ENCODE assay signal across 22 mouse cellular contexts in the genomic region with DNA sequence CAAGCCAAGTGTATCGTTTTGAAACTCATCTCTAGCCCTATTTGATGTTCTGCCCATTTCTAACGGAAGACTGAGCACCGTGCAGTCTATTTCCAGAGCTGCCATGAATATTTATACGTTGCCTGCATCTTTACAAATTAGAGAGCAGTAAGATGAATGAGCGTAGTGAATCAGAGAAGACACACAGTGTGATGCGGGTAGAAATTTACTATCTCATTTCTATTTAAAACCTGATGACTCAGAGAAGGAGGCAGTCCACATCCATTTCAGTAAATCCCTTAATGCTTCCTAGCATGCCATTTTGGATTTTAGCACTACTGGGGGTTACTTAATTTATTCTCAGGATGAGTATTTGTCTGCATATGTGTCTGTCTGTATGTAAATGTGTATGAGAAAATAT.
DNase-seq lines count a peak whose midpoint lies in the region; ATAC-seq and TF ChIP-seq lines count a peak whose summit lies in the region.
"Had no signal": no experiment of that assay in that cellular context is flagged by ENCODE, and none has a peak within 500 bp of the region (broad histone marks: within the 10 kb centered on the region; RNA-seq: fewer than 3 reads in every experiment).

No protein-coding gene starts in this region.

- H3K9ac ChIP-seq in hindbrain, embryonic 11.5 days (ENCODE audit: low read depth, low read length): no peak overlapping the region
- H3K9ac ChIP-seq in hindbrain, embryonic 14.5 days: no peak overlapping the region
- H3K9ac ChIP-seq: heart, embryonic 13.5 days; intestine, embryonic 15.5 days; limb, embryonic 12.5 days; liver, embryonic 12.5 days had no signal

- WGBS in hindbrain, embryonic 11.5 days: 87% methylated on average over 6 of the region's 6 CpGs
- 81% methylated on average over 6 of the region's 6 CpGs for WGBS in hindbrain, embryonic 10.5 days
- 47% methylated on average over 6 of the region's 6 CpGs for WGBS in hindbrain, embryonic 14.5 days

- H3K27ac ChIP-seq in hindbrain, embryonic 11.5 days (ENCODE audit: low read depth, low read length): no peak overlapping the region
- no peak overlapping the region for H3K27ac ChIP-seq in hindbrain, embryonic 10.5 days
- H3K27ac ChIP-seq in hindbrain, embryonic 14.5 days: no peak overlapping the region
- H3K27ac ChIP-seq: gastrocnemius, adult 2 months; heart, embryonic 13.5 days; intestine, embryonic 15.5 days; limb, embryonic 12.5 days; liver, embryonic 12.5 days; stomach, postnatal 0 days had no signal

- H3K27me3 ChIP-seq in hindbrain, embryonic 11.5 days (ENCODE audit: control insufficient read depth, insufficient read depth, low read length): no peaks in the 10 kb centered on the region
- no peaks in the 10 kb centered on the region for H3K27me3 ChIP-seq in hindbrain, embryonic 10.5 days (ENCODE audit: insufficient read depth, poor library complexity, severe bottlenecking)
- H3K27me3 ChIP-seq in Patski (no peaks in the 10 kb centered on the region), myocyte (ENCODE audit: control insufficient read depth, insufficient read depth, insufficient read length) (no peaks in the 10 kb centered on the region)
- H3K27me3 ChIP-seq in hindbrain, embryonic 14.5 days (ENCODE audit: control insufficient read depth, insufficient read depth, low read length): no peaks in the 10 kb centered on the region
- H3K27me3 ChIP-seq: CH12.LX; heart, embryonic 13.5 days; intestine, embryonic 15.5 days; limb, embryonic 12.5 days; liver, embryonic 12.5 days had no signal

- H3K9me3 ChIP-seq in hindbrain, embryonic 11.5 days (ENCODE audit: control insufficient read depth, low read length): no peaks in the 10 kb centered on the region
- no peaks in the 10 kb centered on the region for H3K9me3 ChIP-seq in hindbrain, embryonic 10.5 days
- no peaks in the 10 kb centered on the region for H3K9me3 ChIP-seq in hindbrain, embryonic 14.5 days (ENCODE audit: control insufficient read depth, low read length)
- H3K9me3 ChIP-seq: heart, embryonic 13.5 days; intestine, embryonic 15.5 days; limb, embryonic 12.5 days; liver, embryonic 12.5 days had no signal

- no peak for DNase-seq in hindbrain, embryonic 11.5 days (ENCODE audit: low spot score)
- no peak for DNase-seq in hindbrain, embryonic 10.5 days (ENCODE audit: low spot score)
- peak; percentile 6 for DNase-seq in Patski (ENCODE audit: low read depth, low spot score)
- DNase-seq in hindbrain, embryonic 14.5 days (ENCODE audit: low spot score): peak; percentile 43
- no peak for DNase-seq in lung, postnatal 4 days
- DNase-seq in ovary, adult 18-20 months (ENCODE audit: low spot score): no peak
- DNase-seq: cerebellum, adult 9-10 months; gastrocnemius, adult 2 months; heart, postnatal 36 days; kidney, adult 9 months; kidney, postnatal 25 days; lung, adult 2 months had no signal

- no peaks in the 10 kb centered on the region for H3K79me2 ChIP-seq in myocyte (ENCODE audit: control insufficient read depth, insufficient read depth)

- no peak overlapping the region for H3K4me2 ChIP-seq in hindbrain, embryonic 11.5 days (replicated peaks; ENCODE audit: low read depth, low read length)
- H3K4me2 ChIP-seq in hindbrain, embryonic 14.5 days (replicated peaks): no peak overlapping the region
- peak overlapping the region; percentile 47 for H3K4me2 ChIP-seq in myocyte (ENCODE audit: low read depth)
- H3K4me2 ChIP-seq: heart, embryonic 13.5 days; intestine, embryonic 15.5 days; limb, embryonic 12.5 days; liver, embryonic 12.5 days had no signal

- H3ac ChIP-seq in myocyte (ENCODE audit: control insufficient read depth, insufficient read length): no peak overlapping the region

- ATAC-seq in hindbrain, embryonic 11.5 days (ENCODE audit: low FRiP score): peak; percentile 43; the same call in 1 of the 2 replicates
- ATAC-seq in Patski: peak; percentile 65
- peak; percentile 77 for ATAC-seq in hindbrain, embryonic 14.5 days (ENCODE audit: low FRiP score)
- ATAC-seq in activated CD4-positive, CD25-positive, alpha-beta regulatory T cell, adult 4 months: no peak
- ATAC-seq: forebrain, embryonic 16.5 days; intestine, embryonic 15.5 days; liver, embryonic 12.5 days had no signal

- no peak for TF ChIP-seq CTCF in Patski (IDR thresholded peaks at IDR 0.05)

- in situ Hi-C loops in Patski (cut with MboI; ENCODE audit: low pct_unique_long_range_greater_than_20kb): no loop called here

- H3K4me3 ChIP-seq in hindbrain, embryonic 11.5 days (ENCODE audit: low read depth, low read length): no peak overlapping the region
- H3K4me3 ChIP-seq in hindbrain, embryonic 10.5 days: no peak overlapping the region
- H3K4me3 ChIP-seq in hindbrain, embryonic 14.5 days (replicated peaks; ENCODE audit: low read length): no peak overlapping the region
- H3K4me3 ChIP-seq in myocyte: no peak overlapping the region
- H3K4me3 ChIP-seq: erythroblast, embryonic 14.5 days; gastrocnemius, adult 2 months; heart, embryonic 13.5 days; intestine, embryonic 15.5 days; limb, embryonic 12.5 days; liver, embryonic 12.5 days had no signal

- CTCF ChIA-PET in Patski (lab: Charles Lee): no interaction called here

- H3K36me3 ChIP-seq in hindbrain, embryonic 11.5 days (ENCODE audit: control insufficient read depth, insufficient read depth, low read length): no peaks in the 10 kb centered on the region
- no peaks in the 10 kb centered on the region for H3K36me3 ChIP-seq in hindbrain, embryonic 10.5 days
- H3K36me3 ChIP-seq in hindbrain, embryonic 14.5 days (replicated peaks; ENCODE audit: control insufficient read depth, insufficient read depth): no peaks in the 10 kb centered on the region
- H3K36me3 ChIP-seq in myocyte (ENCODE audit: control insufficient read depth, insufficient read depth): no peaks in the 10 kb centered on the region
- H3K36me3 ChIP-seq: heart, embryonic 13.5 days; intestine, embryonic 15.5 days; limb, embryonic 12.5 days; liver, embryonic 12.5 days had no signal

- no peak for TF ChIP-seq POLR2A in myocyte (IDR thresholded peaks at IDR 0.05; ENCODE audit: insufficient read length, low read depth)

- POLR2A ChIA-PET in Patski (lab: Charles Lee): no interaction called here

- no peaks in the 10 kb centered on the region for H3K4me1 ChIP-seq in hindbrain, embryonic 11.5 days (replicated peaks; ENCODE audit: control insufficient read depth, insufficient read depth, low read length)
- H3K4me1 ChIP-seq in hindbrain, embryonic 10.5 days (replicated peaks): no peaks in the 10 kb centered on the region
- no peaks in the 10 kb centered on the region for H3K4me1 ChIP-seq in hindbrain, embryonic 14.5 days (replicated peaks; ENCODE audit: control insufficient read depth, insufficient read depth, low read length)
- H3K4me1 ChIP-seq: heart, embryonic 13.5 days; intestine, embryonic 15.5 days; limb, embryonic 12.5 days; liver, embryonic 12.5 days had no signal

TF ChIP-seq in myocyte, 11 proteins besides CTCF, POLR2A, EP300 and RAD21:
- TF ChIP-seq TCF12 (IDR thresholded peaks at IDR 0.05; ENCODE audit: insufficient read depth, poor library complexity, severe bottlenecking) (no peak), POLR2AphosphoS2 (IDR thresholded peaks at IDR 0.05; ENCODE audit: insufficient read length, low read depth) (no peak), USF1 (IDR thresholded peaks at IDR 0.05; ENCODE audit: low read depth) (no peak), MYOD1 (IDR thresholded peaks at IDR 0.05; ENCODE audit: control insufficient read depth in 1 of 3, insufficient read length in 2 of 3, low read depth in 2 of 3) (no peak), MYOG (IDR thresholded peaks at IDR 0.05; ENCODE audit: control insufficient read depth in 1 of 3, insufficient read depth in 1 of 3, insufficient read length in 2 of 3, low read depth in 2 of 3) (no peak), SRF (IDR thresholded peaks at IDR 0.05; ENCODE audit: control insufficient read depth, insufficient read length, low read depth) (no peak), MAX (IDR thresholded peaks at IDR 0.05; ENCODE audit: low read depth) (no peak), TCF3 (IDR thresholded peaks at IDR 0.05; ENCODE audit: insufficient read length, low read depth) (no peak), REST (IDR thresholded peaks at IDR 0.05; ENCODE audit: insufficient read depth, insufficient read length) (no peak)

Comparison
In these comparisons a context has a peak if more than half of its experiments do, and no peak if none do; other contexts are left out.
1. DNase-seq: peak in Patski (single experiment) and hindbrain, embryonic 14.5 days (single experiment); none in hindbrain, embryonic 11.5 days (single experiment), hindbrain, embryonic 10.5 days (single experiment), lung, postnatal 4 days (0 of 2) and ovary, adult 18-20 months (single experiment).